Mouse (Mus musculus) ZHBTc4 (cell line): ENCODE data around the gene Tpcn1.

Source experiments
- DNase-seq: peaks from one replicate; pipeline ENCODE4 v3.0.0-alpha.2; 2011; ENCODE audit warnings: low read depth, low spot score

Tpcn1 gene

DNA sequence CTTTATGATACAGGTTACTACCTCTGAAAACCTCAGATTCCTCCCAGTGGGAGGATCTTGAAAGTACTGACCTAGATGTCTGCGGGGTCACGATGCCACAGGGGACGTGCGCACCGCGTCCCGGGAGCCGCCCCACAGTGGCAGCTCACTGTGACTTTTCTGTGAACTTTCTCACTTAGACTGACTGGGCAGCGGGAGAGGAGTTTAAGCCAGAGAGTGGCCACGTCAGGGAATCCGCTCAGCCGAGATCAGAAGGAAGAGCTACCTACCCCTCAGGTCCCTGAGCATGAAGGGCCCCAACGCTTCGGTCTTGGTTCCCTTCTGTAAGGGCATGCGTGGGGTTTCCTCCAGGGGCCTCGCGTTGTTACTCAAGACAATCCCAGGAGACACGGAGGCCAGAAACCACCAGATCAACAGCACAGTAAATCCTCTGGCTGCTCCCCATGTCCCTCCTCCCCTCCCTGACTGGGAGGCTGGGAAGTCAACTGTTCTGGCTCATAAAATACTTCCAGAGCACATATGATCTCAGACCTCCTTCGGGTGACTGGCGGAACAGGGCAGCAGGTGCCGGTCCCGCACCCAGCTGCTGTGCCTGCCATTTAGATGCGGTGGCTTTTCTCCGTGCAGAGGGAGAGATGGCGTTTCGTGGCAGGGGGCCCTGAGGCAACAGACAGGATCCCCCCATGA lies 9.1 kb downstream of the Tpcn1 start:
- peak; percentile 36 for DNase-seq

DNA sequence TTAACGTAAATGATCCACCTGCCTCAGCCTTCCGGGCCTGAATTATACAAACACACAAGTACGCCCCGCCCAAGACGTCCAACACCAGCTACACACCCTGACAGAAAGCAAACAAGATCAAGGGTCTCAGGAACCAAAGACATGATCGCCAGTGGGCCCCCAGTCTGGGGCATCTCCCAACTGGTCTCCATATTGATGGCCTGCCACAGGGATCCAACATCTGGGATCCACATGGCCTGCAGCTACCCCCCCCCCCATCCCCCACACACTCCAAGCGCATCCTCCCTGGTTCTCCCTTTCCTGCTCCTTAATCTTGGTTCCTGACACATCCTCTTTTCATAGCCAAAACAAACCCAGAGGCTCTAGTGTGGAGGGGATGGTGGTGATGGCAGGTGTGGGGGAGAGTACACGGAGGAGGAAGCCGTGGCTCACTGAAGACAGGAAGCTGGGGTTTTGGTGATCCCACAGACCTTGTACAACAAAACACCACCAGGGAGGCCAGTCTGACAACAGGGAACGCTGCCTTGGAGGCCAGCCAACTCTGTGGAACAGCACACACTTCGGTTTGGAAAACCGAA lies 9.9 kb downstream of the Tpcn1 start:
- DNase-seq, result no peak

DNA sequence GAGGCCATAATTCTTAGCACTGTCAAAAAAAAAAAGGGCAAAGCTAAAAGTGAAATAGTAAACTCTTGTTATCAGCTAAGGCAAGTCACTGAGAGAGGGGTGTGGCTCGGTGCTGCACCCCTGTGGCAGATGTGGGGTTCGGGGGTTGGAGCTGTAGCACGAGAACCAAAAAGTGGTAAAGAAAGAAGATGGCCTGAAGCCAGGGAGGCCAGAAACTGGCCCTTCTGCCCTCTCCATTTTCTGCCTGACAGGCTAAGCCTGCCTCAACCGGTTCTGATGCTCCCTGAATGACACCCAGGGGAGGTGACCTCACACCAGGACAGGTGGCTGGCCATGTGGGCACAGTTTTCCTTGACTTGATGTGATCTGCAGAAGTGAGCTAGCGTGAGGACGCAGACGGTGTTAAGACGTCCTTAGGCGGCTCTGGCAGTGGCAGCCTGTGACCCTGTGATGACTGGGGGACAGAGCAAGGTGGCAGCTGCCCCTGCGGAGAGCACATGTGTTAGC lies 10.5 kb downstream of the Tpcn1 start:
- DNase-seq, result no peak

DNA sequence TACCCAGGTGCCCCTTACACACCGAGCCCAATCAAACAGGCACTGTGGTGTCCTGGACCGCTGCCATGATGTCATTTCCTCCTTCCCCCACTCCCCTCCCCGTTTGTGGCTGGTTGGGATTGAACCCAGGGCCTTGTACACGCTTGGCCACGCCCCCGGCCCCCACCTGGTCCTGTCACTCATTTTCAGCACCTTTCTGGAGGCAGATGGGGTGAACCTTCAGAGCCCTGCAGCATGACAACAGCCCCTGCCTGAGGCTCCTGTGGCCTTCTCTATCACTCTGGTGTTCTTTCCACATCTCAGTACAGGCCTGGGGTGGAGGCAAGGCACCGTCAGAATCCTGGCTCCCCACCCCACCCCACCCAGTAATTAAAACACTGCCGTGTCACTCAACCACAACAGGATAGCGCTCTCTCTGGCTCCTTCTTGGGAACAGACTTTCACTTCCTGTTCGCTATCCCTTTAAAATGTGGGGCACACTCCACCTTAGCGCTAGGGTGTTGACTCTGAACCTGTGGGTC lies 11.6 kb downstream of the Tpcn1 start:
- peak; percentile 36 for DNase-seq

DNA sequence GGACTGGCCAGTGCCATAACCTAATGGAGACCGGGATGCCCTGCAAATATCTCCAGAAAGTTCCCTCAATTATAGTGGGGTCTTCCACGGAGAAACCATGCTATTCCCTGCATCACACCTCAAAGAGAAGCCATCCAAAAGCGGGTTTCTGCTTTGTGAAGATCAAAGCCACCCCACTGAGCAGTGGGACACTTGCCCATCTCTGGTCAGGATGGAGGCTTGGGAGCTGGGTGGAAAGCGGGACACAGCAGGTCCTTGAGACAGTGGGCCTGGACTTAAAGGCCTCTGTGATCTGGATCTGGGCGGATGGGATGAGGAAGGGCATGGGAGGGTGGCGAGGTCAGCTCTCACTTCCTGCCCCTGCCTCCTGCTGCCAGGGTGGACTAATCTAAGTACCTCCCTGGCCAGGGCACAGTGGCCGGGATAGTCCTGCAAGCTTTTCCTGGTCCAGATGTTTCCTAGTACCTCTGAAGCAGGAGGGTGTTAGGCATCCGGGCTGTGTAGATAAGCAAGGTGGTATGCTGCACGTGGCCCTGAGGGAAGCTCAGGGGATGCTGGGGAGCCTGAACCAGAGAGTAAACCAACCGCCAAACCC lies 13.9 kb downstream of the Tpcn1 start:
- no peak for DNase-seq

DNA sequence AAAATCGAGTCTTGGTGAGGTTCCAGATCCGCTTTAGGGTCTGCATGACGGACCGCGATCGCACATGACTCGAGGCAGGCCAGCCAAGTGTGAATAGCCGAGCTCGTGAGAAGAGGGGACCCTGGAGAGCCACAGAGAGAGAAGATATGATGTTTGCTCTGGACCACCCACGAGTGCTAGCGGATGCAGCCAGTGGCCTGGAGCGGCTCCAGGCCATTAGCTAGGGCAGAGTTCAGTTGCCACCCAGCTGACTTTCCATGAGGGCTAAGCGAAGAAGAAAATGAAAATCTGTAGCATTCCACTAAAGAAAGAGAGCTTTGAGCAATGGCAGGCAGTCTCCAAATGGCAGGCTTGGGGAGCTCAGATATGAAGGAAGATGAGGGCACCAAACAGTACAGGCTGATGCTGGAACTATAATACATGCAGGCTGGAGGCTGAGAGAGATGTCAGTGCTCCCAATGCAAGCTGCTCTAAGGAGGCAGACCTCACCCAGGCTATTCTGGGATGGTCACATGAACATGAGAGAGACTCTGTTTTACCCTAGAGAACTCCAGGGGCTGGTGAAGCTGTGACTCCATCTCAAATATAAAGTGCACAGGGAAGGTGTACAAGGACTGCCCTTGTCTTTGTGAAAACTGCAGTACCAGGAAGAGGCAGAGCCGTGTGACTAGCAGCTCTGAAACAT lies 17.3 kb downstream of the Tpcn1 start:
- no peak for DNase-seq

DNA sequence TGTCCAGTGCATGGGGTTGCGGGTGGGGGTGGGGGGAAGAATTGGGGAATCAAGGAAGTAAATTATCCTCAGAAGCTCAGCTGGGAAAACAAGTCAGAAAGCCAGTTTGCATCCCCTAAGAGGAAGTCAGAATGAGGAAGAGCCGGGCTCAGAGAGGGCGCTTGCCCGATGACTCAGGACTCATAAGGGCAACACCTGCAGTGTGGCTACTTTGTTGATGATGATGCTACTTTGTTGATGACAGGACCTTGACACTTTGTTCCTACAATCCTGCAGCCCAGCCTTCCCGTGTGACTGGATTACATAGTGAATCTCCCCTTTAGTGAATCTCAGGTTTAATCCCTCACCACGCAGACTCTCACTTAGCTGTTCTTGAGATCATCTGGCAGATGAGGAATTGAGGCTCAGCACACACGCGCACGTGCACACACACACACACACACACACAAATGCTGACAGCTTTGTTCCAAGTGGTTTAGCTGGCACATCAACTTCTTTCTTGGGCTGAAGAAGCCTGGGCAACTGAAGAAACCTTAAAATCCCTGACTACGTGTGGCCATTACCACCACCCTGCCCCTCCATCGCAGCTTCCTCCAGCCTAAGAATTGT lies 18.1 kb downstream of the Tpcn1 start:
- DNase-seq, result no peak

DNA sequence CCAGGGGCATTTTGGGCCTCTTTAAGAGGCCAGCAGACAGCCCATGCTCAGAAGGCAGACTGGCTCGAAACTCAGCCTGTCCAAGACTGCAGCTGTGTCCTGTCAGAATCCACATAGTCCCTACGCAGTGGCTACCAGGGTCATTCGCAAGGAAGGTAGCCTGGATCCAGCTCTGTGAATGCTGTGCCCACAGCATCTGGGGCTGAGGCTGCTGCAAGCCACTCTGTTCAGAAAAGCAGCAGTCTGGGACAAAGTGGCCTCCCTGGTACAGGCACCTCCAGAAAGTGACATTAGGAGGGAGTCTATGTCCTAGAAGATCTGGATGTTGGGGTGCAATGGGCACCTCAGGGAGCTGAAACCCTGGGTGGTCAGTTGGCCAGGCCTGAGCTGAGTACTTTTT lies 18.7 kb downstream of the Tpcn1 start:
- no peak for DNase-seq

DNA sequence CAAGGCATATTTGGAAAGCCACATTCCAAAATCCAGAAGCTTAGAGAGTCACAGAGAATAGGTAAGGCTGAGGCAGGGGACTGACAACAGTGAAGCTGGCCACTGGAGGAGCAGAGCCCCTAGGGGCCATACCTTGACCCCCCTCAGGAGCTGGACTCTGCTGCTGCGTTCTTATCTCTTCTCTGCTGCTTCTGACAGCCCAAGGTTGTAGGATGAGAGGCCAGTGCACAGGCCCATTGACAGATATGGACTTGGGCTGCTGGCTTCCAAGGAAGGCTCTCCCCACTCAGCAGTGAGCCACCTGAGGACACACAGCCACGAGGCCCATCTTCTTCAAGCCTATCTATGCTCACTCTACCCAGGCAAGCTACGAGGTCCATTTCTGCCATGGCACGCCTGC lies 19.5 kb downstream of the Tpcn1 start:
- no peak for DNase-seq

DNA sequence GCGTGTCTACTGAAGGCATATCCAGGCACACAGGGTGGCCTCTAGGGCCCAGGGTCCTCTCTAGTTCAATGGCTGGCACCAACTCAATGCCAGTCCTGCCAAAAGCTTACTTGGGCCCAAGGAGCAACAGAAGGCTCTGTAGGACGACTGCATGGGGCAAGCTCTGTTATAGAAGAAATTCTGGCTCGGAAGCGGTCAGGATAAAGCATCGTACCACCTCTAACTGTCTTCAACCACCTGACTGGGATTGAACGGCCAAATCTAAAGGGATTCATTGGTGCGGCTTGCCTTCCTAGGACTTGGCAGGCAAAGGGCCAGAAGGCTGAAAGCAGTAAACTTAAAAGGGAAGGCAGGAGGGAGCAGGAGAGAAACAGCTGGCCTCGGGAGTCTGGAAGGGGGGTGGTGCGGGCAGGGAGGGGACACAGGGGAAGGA lies 20.1 kb downstream of the Tpcn1 start:
- DNase-seq, result no peak

DNA sequence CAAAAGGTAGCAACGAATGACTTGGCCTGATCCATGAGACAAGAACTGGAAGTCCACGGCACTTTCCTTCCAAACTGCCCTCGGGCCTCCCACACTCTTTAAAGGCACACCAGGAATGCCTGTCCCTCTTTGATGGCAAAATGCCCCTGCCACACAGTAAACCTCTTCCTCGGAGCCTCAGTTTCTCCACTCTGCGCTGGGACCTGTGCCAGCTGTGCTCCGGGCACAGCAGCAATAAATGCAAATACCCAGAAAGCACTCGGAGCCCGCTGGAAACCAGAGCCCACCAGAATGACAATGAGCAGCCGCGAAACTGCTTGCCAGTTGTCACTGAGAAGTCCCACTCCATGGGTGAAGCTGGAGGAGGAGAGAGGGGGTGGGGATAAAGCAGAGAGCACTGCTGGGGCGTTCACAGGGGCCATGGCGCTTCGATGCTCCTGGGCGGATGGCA lies 20.7 kb downstream of the Tpcn1 start:
- no peak for DNase-seq

DNA sequence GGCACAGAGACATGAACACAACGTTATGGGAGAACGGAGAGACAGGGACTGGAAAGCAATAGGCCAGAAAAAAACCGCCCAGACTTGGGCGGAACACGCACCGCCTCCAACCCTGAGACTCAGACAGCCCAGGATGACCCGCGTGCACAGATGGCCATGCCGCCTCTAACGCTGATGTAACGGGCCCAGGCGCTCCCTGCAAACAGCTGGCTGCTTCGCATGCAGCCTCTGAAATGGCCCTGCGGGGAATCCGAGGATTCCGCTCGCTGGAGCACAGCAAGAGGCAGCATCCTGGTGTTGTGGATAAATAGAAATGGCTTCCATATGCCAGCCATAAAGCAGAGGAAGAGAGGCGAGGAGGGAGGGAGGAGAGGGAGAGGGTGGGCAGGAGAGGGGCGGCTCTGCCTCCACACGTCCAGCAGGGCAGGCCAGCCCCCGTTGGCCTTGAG lies 21.2 kb downstream of the Tpcn1 start:
- peak; percentile 31 for DNase-seq

DNA sequence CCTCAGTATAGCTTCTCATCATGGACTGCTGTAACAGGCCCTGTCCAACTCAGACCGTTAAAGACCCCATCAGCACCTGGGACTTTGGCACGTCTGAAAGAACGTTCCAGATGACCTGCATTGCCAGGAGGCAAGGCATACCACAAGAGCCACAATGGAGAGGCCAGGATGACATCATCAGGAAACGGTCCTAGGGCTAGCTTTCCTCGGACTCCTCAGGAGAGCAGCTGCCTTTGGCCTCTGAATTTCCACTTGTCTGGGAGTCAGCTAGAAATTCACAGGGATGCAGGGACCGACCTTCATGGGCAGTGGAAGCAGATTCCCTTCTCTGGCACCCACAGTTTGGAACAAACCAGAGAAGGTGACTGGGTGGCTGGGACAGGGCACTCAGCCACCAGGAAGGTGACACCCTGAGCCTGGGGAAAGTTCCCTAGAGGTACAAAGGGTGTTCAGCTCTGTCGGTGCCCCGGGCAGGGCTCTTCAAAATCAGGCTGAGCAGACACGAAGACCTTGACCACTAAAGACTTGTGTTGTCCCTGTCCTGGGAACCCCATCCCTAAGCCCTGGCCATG lies 21.7 kb downstream of the Tpcn1 start:
- no peak for DNase-seq

DNA sequence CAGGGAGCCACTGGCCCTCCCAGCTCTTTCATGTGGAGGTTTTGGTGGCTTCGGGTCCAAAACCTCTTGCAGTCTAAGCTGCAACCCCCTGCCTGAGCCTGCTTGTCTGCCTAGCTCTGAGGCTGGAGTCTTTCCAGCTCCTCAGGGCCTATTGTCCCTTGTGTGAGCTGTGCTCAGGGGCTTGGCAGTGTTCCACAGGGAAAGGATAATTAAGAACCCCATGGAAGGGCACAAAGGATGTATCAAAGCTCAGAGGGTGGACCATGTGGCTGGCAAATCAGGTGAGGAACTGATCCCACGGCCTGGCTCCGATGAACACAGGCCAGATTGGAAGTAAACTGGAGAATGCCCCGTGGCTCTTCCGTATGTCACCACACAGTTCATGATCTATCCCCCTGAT lies 22.4 kb downstream of the Tpcn1 start:
- DNase-seq, result no peak

DNA sequence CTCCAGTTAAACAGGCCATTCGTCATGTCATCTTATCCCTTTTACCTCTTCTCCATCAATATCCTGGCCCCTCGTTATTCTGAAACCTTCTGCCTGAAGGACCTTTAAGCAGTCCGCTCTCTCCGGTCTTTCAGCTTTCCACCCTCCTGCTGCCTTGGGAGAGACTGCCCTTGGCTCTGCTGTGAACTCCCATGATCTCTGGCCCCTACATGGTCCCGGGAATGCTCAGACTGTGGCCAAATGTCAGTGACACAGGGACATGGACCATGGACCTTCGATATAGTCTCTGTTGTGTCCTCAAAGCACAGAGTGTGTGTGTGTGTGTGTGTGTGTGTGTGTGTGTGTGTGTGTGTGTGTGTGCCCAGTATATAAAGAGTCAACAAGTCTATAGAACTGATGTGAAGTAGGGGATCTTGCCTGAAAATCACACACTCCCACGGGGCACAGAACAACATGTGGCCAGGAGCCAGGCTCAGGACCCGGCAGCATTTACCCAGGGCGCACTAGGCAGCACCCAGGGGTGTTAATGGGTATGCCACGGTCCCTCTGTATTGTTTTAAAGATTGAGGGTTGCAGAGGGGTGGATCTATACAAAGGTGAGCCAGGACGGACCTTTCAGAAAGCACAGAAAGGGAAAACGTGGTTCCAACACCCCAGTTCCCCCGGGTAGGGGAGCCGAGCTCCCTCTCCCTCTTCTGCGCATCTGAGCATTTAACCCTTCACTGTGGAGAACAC lies 23.1 kb downstream of the Tpcn1 start:
- DNase-seq, result no peak

DNA sequence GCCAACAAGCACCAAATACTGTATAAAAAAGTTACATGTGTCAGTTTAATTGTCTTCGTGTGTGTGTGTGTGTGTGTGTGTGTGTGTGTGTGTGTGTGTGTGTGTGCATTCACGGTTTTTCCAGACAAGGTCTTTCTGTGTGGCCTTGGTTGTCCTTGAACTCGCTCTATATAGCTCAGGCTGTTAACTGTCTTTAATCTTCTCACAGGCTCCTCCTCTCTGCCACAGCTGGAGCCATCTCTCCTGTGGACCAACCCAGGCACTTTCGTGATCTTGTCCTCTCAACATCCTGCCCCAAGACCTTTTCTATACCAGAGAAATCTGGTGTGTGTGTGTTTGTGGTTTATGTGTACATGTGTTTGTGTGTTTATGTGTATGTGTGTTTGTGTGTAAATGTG lies 24.6 kb downstream of the Tpcn1 start:
- DNase-seq, result peak; percentile 76

DNA sequence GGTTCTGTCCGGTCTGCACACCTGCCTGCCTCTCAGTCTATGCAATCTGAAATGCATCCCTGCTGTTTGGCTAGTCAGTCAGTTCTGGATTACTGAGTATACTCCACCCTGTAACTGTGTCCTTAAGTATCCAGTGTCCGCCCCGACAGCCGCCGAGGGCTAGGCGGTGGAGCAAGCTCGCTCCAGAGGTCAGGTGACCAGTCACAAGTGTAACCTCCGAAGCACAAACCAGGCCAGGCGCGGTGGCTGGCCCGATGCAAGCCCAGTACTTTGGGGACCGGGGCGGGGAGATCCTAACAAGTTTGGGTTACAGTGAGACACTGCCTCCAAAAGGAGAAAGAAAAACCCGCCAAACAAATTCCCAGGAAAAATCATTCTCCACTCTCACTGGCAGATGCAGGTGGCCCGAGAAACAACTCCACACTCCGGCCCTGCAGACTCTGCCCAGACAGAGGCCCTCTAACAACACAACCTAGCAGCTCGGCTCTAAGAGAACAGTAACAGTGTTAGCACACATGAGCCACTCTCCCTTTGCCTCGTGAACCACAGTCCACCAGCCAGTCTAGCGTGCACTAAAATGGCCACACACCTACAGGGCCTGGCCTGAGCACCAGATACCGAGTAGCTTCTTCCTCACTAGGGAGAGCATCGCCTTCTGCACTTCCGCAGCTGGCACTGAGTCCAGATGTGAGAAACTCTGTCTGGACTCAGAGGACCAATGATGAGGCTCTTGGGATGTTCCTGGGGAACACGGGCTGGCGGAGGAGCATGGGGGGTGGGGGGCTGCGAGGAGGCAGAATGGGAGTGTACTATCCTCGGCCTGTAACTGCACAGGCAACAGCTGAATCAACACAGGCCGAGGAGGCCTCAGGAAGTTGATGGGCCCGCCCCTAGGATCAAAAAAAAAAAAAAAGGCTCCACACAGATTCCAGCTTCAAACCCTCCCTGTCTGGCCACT lies 25.2 kb downstream of the Tpcn1 start:
- peak; percentile 86 for DNase-seq

DNA sequence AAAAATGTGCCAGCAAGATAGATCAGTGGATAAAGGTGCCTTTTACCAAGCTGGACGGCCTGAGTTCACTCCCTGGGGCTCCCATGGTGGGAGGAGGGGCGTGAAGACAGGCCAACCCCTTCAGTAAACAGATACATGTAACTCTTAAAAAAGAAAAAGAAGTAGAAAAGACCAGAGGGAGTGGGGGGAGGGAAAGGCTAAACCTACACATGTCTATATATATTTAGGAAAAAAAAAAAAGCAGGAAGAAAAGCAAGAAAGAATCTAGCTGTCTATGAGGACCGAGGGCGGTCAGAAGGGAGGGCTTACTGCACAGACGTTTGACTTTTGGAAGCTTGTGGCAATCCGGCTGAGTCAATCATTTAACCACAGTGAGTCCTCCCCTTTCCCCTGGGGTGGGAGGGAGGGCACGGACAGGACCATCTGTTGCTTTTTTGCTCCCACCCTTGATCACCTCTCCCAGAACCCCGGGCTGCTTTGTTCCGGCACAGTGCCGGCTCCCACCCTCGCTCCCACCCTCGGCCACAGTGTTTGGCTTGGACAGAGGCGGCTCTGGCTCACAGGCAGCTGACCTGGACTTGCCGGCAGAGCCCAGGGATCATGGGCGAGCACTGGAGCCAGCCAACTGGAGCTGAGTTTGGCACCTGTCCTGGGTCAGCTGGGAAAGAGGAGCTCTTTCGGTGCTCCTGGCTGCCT lies 27.7 kb downstream of the Tpcn1 start:
- DNase-seq, result peak; percentile 67

DNA sequence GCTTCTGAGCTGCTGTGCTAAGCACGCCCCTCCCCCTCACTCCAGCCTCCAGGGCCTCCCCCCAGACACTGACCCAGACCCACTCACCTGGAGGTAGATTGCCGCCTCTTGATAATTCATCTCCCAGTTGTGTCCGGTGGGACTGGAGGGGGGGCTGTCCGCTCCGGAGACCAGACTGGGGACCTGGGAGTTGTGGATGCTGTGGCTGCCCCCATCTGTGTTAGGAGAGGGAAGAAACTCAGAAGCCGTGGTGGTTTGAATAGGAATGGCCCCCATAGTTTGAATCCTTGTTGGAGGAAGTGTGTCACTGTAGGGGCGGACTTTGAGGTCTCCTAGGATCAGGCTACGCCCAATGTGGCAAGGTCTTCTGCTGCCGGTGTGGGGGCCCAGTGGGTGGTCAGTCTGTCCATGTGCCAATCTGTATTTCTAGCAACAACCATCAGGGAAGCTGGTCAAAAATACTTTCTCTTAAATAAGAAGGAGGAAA lies 28.3 kb downstream of the Tpcn1 start:
- no peak for DNase-seq
